Mouse (Mus musculus) heart, embryonic 10.5 days (tissue): ENCODE results near the gene Samd9l. TPM values are rescaled to one million over a fixed set of nuclear protein-coding genes. Genes with fewer than 3 reads are reported as not detected.

ENCODE experiments used
- polyA plus RNA-seq: library from polyadenylated mRNA; unstranded; fragments of >200 nt; fragmentation: Nextera tagmentation; extraction: Ambion mirVana; gene quantifications from 2 replicates; pipeline ENCODE4 v1.2.1, GENCODE M21; 2016

Samd9l gene
- polyA plus RNA-seq, 1 experiment from 2014 or later: 0.35 TPM

Other genes starting within 250 kb of the Samd9l start
- gene Hepacam2, start 98.7 kb upstream of the Samd9l start, polyA plus RNA-seq: 0.13 and 0.34 TPM in 2 replicates
- gene Vps50, start 98.8 kb upstream of the Samd9l start, polyA plus RNA-seq: 24.2 and 26.1 TPM in 2 replicates